Mouse (Mus musculus): Measurements from ENCODE around the gene Cbfa2t2.

GRCm38 (mm10) chr2:154568329-154569070, 132.2 kb downstream of the Cbfa2t2 start:
- TF ChIP-seq POLR2A (IDR thresholded peaks at IDR 0.05; ENCODE audit: low read depth, low read length) (no peak), CTCF (IDR thresholded peaks at IDR 0.05; ENCODE audit: borderline replicate concordance, insufficient read depth, low read length) (no peak)
